Mouse (Mus musculus) kidney, adult 2 months (tissue): ENCODE measurements around the gene Limch1.

Experiments
- CTCF ChIP-seq: fragments of 200-500 bp; conservative IDR thresholded peaks from 2 replicates; pipeline ENCODE4 v1.5.1; 2011; ENCODE audit warnings: low read depth, mild to moderate bottlenecking, control low read depth, low read length, moderate library complexity, mixed read lengths; ENCODE audit not compliant: insufficient read depth, insufficient read length
- POLR2A ChIP-seq: fragments of 200-500 bp; IDR thresholded peaks from one replicate; pipeline ENCODE4 v1.6.1; 2011; ENCODE audit warnings: low read depth, low read length, control low read depth

DNA sequence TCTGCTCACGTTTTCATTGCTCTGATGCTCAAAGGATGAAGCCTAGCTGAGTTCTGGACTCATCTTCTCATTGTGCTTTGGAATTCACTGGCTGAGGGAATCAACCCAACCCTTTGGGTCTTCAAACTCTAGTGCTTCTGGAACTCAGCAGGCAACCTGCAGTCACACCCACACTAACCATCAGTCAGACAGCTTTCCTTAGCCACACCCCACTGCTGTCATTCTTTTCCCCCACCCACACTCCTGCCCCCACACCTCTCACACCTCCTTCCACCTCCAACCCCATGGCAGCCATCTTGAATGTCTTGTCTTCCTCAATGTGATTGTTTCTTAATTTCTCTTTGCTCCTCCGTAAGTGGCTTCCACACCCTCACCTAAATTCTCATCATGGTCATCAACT is 360.6 kb downstream of the Limch1 start:
- TF ChIP-seq CTCF (no peak), POLR2A (no peak)
